Mouse (Mus musculus) brown adipose tissue, adult 24 weeks (tissue): ENCODE measurements around the gene Fuca1. TPM values are rescaled to one million over a fixed set of nuclear protein-coding genes. Genes with fewer than 3 reads are reported as not detected.
"Not testable (repeated sequence)": the region's sequence is repeated elsewhere in the genome, so short reads cannot be mapped to it uniquely, and the experiment has no call there.

Experiments
- H3K27ac ChIP-seq: fragments of 200-500 bp; replicated peaks from 2 replicates; pipeline ENCODE4 v1.5.1; 2012; ENCODE audit warnings: low read depth, mild to moderate bottlenecking, low read length
- H3K4me1 ChIP-seq: fragments of 200-500 bp; 2 replicates; pipeline ENCODE4 v1.6.1; 2012; ENCODE audit warnings: low read length, mixed read lengths; ENCODE audit not compliant: control insufficient read depth, insufficient read depth, insufficient read length
- H3K4me3 ChIP-seq: fragments of 200-500 bp; 2 replicates; pipeline ENCODE4 v1.5.1; 2012; ENCODE audit warnings: low read depth, mild to moderate bottlenecking, low read length, moderate library complexity; ENCODE audit not compliant: insufficient read depth
- polyA plus RNA-seq: library from polyadenylated mRNA; stranded (reverse); fragments of >200 nt; gene quantifications from 2 replicates; pipeline ENCODE4 v1.2.4, GENCODE M21; 2012; ENCODE audit not compliant: missing spikeins, insufficient read depth, insufficient read length

Fuca1 gene
- polyA plus RNA-seq, 1 experiment = 110 TPM

- H3K4me1 ChIP-seq = no peaks in the 10 kb centered on the region
- 0 out of 2 replicates have a peak overlapping the region, but pooled peaks have one; percentile 42 for H3K27ac ChIP-seq
- no peak overlapping the region; the same call in 1 of the 2 replicates for H3K4me3 ChIP-seq
Observed at GRCm38 (mm10) chr4:135965113-135965512, 44.6 kb downstream of the Fuca1 start.

DNA sequence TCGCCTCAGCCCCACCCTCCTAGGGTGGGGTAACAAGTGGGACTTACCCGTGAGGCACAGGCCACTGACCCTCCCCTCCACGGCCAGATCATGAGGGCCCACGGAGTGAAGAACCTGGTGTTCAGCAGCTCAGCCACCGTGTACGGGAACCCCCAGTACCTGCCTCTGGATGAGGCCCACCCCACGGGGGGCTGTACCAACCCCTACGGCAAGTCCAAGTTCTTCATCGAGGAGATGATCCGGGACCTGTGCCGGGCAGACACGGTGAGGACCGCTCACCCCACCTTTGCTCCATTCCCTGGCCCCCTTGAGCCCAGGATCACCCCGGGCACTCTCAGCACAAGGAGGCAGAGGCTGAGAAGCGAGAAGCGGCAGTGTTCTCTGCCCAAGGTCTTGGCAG lies 45.7 kb downstream of the Fuca1 start:
- Histone ChIP-seq H3K4me1 (peaks cover under 1% of the 10 kb centered on the region; the same call in 1 of the 2 replicates), H3K4me3 (no peak overlapping the region)

GRCm38 (mm10) chr4:135967086-135967760 lies 46.7 kb downstream of the Fuca1 start:
- Histone ChIP-seq H3K4me1 (peaks cover 3% of the 10 kb centered on the region; the same call in 1 of the 2 replicates), H3K27ac (no peak overlapping the region), H3K4me3 (no peak overlapping the region)

More for the DNA sequence above, 45.7 kb downstream of the Fuca1 start:
- no peak overlapping the region for H3K27ac ChIP-seq

- Histone ChIP-seq H3K4me3 (no peak overlapping the region), H3K27ac (no peak overlapping the region), H3K4me1 (peaks cover 3% of the 10 kb centered on the region; the same call in 1 of the 2 replicates)
Observed at GRCm38 (mm10) chr4:135968271-135968869, 47.8 kb downstream of the Fuca1 start.

DNA sequence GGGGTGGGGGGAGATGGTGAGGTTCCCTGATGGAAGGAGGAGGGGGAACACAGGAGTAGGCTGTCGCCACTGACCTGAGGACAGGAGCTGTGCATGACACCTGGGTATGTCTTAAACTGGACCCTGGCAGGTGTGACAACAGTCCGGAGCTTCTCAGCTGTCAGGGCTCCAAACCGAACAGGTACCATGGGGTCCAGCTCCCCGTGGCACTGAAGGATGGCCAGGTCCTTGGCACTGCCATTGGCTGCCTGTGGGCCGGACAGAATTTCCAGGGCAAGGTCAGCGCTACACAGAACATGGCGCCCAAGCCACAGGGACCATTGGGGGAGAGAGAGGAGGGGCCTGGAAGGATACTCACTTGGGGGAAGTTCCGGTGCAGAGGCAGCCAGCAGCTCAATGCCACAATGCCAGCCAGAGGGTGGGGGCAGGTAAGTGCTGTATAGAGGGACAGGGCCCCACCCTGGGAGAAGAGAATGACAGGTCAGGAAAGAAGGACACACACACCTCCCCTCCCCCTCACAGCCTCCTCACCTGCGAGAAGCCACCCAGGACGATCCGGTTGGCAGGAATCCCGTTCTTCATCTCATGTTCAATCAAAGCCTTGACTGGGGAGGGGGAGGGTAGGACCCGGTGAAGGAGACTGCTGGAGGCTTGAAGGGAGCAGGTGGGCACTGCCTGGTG lies 48.7 kb downstream of the Fuca1 start:
- H3K27ac ChIP-seq = no peak overlapping the region

GRCm38 (mm10) chr4:135970585-135970984 lies 50.0 kb downstream of the Fuca1 start:
- Histone ChIP-seq H3K27ac (no peak overlapping the region), H3K4me1 (peaks cover 3% of the 10 kb centered on the region; the same call in 1 of the 2 replicates), H3K4me3 (no peak overlapping the region)

More for the DNA sequence above, 48.7 kb downstream of the Fuca1 start:
- Histone ChIP-seq H3K4me1 (peaks cover 3% of the 10 kb centered on the region; the same call in 1 of the 2 replicates), H3K4me3 (no peak overlapping the region)

GRCm38 (mm10) chr4:135971805-135972555 lies 51.4 kb downstream of the Fuca1 start:
- peak overlapping the region; percentile 69 for H3K4me3 ChIP-seq
- H3K4me1 ChIP-seq = peaks cover 3% of the 10 kb centered on the region; the same call in 1 of the 2 replicates
- peak overlapping the region; percentile 27; the same call in 1 of the 2 replicates for H3K27ac ChIP-seq

GRCm38 (mm10) chr4:135972556-135972906 lies 52.0 kb downstream of the Fuca1 start, which contains the start of gene Lypla2:
Lypla2 (minus strand) TSS chr4:135972626.
- peak within 1 kb of the TSS; percentile 69 for H3K4me3 ChIP-seq
- peak within 1 kb of the TSS; percentile 27; the same call in 1 of the 2 replicates for H3K27ac ChIP-seq
- peaks cover 3% of the 10 kb centered on the region; the same call in 1 of the 2 replicates for H3K4me1 ChIP-seq

GRCm38 (mm10) chr4:135972911-135973811 lies 52.6 kb downstream of the Fuca1 start:
- peak overlapping the region; percentile 69 for H3K4me3 ChIP-seq
- H3K4me1 ChIP-seq = peaks cover 3% of the 10 kb centered on the region; the same call in 1 of the 2 replicates
- no peak overlapping the region for H3K27ac ChIP-seq

- Histone ChIP-seq H3K4me1 (peaks cover 3% of the 10 kb centered on the region; the same call in 1 of the 2 replicates), H3K27ac (no peak overlapping the region), H3K4me3 (no peak overlapping the region)
Observed at GRCm38 (mm10) chr4:135976146-135976545, 55.6 kb downstream of the Fuca1 start.

DNA sequence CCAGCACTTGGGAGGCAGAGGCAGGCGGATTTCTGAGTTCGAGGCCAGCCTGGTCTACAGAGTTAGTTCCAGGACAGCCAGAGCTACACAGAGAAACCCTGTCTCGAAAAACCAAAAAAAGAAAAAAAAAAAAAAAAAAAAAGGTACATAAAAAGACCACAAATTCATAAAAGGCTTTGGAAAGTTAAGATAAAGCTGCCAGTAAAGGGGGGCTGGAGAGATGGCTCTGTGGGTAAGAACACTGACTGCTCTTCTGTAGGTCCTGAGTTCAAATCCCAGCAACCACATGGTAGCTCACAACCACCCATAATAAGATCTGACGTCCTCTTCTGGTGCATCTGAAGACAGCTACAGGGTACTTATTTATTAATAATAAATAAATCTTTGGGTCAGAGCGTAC lies 59.7 kb downstream of the Fuca1 start:
- H3K27ac ChIP-seq, H3K4me1 ChIP-seq, H3K4me3 ChIP-seq: not testable (repeated sequence)

DNA sequence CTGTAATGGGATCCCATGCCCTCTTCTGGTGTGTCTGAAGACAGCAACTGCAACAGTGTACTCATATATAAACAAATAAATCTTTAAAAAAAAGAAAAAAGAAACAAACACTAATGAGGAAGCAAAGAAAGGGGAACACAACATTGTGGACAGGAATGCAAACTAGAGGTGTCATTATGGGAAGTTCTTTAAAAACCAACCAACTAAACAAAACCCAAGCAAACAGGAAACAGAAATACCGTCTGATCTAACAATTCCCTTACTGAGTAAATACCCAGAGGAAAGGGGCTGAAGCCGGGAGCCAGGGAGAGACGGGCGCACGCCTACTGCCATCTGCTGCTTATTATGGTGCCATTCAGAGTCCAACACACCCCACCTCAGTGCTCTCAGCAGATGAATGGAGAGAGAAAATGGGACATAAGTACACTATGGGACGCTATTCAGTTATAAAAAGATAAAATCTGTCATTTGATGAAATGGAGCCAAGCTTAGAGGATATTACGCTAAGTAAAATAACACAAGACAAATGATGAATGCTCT lies 61.1 kb downstream of the Fuca1 start:
- Histone ChIP-seq H3K4me1 (peaks cover 3% of the 10 kb centered on the region; the same call in 1 of the 2 replicates), H3K4me3 (no peak overlapping the region), H3K27ac (no peak overlapping the region)

GRCm38 (mm10) chr4:135984556-135984955 lies 64.0 kb downstream of the Fuca1 start:
- H3K27ac ChIP-seq = no peak overlapping the region
- H3K4me3 ChIP-seq = no peak overlapping the region
- peaks cover 3% of the 10 kb centered on the region; the same call in 1 of the 2 replicates for H3K4me1 ChIP-seq
